Mouse (Mus musculus): ENCODE measurements around the gene Chst15. TPM values are rescaled to one million over a fixed set of nuclear protein-coding genes. Genes with fewer than 3 reads are reported as not detected.

Chst15 gene
- polyA plus RNA-seq, 1 experiment from 2014 or later: 13.1 TPM

GRCm38 (mm10) chr7:132242617-132243141 is 74.3 kb downstream of the Chst15 start:
- peaks cover 15% of the 10 kb centered on the region for H3K4me1 ChIP-seq (replicated peaks; ENCODE audit: control insufficient read depth, insufficient read depth, low read length)
- WGBS: 62% methylated on average over 4 of the region's 4 CpGs
- H3K4me3 ChIP-seq (ENCODE audit: low read depth, low read length): no peak overlapping the region
- no peaks in the 10 kb centered on the region for H3K9me3 ChIP-seq (ENCODE audit: control insufficient read depth, low read length)
- no peak overlapping the region for H3K9ac ChIP-seq (ENCODE audit: low read length)
- no peak for ATAC-seq (replicated peaks; ENCODE audit: low FRiP score)
- H3K27ac ChIP-seq (ENCODE audit: low read depth, low read length): no peak overlapping the region
- H3K4me2 ChIP-seq (ENCODE audit: low read depth, low read length, severe bottlenecking): no peak overlapping the region
- no peaks in the 10 kb centered on the region for H3K27me3 ChIP-seq (ENCODE audit: control insufficient read depth, insufficient read depth, low read length)
- DNase-seq (ENCODE audit: low spot score): no peak
- H3K36me3 ChIP-seq (ENCODE audit: control insufficient read depth, insufficient read depth, low read length): no peaks in the 10 kb centered on the region

- Histone ChIP-seq H3K36me3 (ENCODE audit: control insufficient read depth, insufficient read depth, low read length) (no peaks in the 10 kb centered on the region), H3K4me2 (ENCODE audit: low read depth, low read length, severe bottlenecking) (no peak overlapping the region)
- 95% methylated on average over 3 of the region's 3 CpGs for WGBS
Observed at GRCm38 (mm10) chr7:132238921-132239320, 78.1 kb downstream of the Chst15 start.

DNA sequence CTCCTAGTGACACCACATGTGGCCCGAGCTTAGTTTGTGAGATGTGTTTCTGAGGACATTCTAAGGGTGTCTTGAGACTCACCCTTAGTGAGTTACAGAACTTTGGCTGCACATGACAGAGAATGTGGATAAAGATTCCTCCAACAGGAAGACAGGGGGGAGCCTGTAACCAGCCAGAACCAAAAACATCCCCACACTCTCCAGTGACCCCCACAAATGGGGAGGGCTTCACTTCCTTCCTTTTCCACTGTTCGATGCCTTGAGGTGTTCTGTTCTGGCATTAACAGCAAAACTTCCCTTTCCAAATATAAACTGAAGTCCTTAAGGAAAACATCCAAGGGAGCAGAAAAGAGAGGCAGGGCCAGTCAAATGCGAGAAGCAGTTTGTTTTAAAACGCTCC is 79.8 kb downstream of the Chst15 start:
- no peaks in the 10 kb centered on the region for H3K9me3 ChIP-seq (ENCODE audit: control insufficient read depth, low read length)
- DNase-seq (ENCODE audit: low spot score) (no peak), ATAC-seq (replicated peaks; ENCODE audit: low FRiP score) (no peak)
- peaks cover 3% of the 10 kb centered on the region; the same call in 1 of the 2 replicates for H3K4me1 ChIP-seq (replicated peaks; ENCODE audit: control insufficient read depth, insufficient read depth, low read length)
- H3K36me3 ChIP-seq (ENCODE audit: control insufficient read depth, insufficient read depth, low read length): no peaks in the 10 kb centered on the region
- H3K9ac ChIP-seq (ENCODE audit: low read length): no peak overlapping the region
- no peak overlapping the region for H3K27ac ChIP-seq (ENCODE audit: low read depth, low read length)
- H3K27me3 ChIP-seq (ENCODE audit: control insufficient read depth, insufficient read depth, low read length): no peaks in the 10 kb centered on the region
- H3K4me3 ChIP-seq (ENCODE audit: low read depth, low read length): no peak overlapping the region
- no peak overlapping the region for H3K4me2 ChIP-seq (ENCODE audit: low read depth, low read length, severe bottlenecking)
- 74% methylated on average over 4 of the region's 4 CpGs for WGBS

More at GRCm38 (mm10) chr7:132238921-132239320, 78.1 kb downstream of the Chst15 start:
- Histone ChIP-seq H3K4me1 (replicated peaks; ENCODE audit: control insufficient read depth, insufficient read depth, low read length) (peaks cover 3% of the 10 kb centered on the region; the same call in 1 of the 2 replicates), H3K9me3 (ENCODE audit: control insufficient read depth, low read length) (no peaks in the 10 kb centered on the region), H3K27ac (ENCODE audit: low read depth, low read length) (no peak overlapping the region), H3K9ac (ENCODE audit: low read length) (no peak overlapping the region), H3K27me3 (ENCODE audit: control insufficient read depth, insufficient read depth, low read length) (no peaks in the 10 kb centered on the region), H3K4me3 (ENCODE audit: low read depth, low read length) (no peak overlapping the region)
- ATAC-seq (replicated peaks; ENCODE audit: low FRiP score): no peak
- no peak for DNase-seq (ENCODE audit: low spot score)

DNA sequence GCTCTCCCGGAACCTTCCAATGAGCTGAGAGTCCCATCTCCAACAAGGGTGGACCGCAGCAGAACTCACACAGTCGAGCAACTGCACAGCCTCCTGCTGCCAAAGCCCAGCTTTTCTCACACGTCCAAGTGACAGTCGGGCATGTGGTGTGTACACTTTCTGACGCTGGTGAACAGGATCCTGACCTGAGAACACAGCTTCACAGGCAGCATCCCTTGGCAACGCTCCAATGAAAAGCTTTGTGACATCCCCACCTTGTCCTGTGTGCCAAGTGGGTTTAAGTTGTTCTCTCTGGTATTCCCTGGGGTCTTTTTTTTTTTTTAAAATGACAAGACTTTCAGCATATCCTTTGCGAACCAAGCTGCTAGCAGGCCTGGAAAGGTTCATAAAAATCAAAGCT is 80.2 kb downstream of the Chst15 start:
- Histone ChIP-seq H3K4me3 (ENCODE audit: low read depth, low read length) (no peak overlapping the region), H3K36me3 (ENCODE audit: control insufficient read depth, insufficient read depth, low read length) (no peaks in the 10 kb centered on the region), H3K27me3 (ENCODE audit: control insufficient read depth, insufficient read depth, low read length) (no peaks in the 10 kb centered on the region), H3K4me2 (ENCODE audit: low read depth, low read length, severe bottlenecking) (no peak overlapping the region), H3K27ac (ENCODE audit: low read depth, low read length) (no peak overlapping the region), H3K4me1 (replicated peaks; ENCODE audit: control insufficient read depth, insufficient read depth, low read length) (peaks cover 3% of the 10 kb centered on the region; the same call in 1 of the 2 replicates), H3K9ac (ENCODE audit: low read length) (no peak overlapping the region), H3K9me3 (ENCODE audit: control insufficient read depth, low read length) (no peaks in the 10 kb centered on the region)
- WGBS: 83% methylated on average over 8 of the region's 8 CpGs
- ATAC-seq (replicated peaks; ENCODE audit: low FRiP score) (no peak), DNase-seq (ENCODE audit: low spot score) (no peak)

DNA sequence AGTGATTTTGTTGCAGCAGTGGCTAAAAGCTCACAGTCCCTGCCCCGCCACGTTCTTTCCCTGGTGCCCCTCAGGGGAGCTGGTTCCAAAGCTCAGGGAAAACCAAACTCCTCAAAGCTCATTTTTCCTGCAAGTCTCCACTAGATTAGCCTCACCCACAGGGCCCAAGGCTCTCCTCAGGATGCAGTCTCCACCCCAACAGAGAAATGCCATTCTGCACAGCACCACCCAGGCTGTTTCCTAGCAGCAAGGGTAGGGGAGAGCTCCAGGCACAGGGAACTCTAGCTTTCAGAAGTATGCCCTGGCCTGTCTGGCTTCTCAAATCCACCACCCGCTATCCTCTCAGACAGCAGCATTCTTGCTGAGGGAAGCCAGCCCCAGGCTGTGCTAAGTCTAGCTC is 82.8 kb downstream of the Chst15 start:
- Histone ChIP-seq H3K4me3 (ENCODE audit: low read depth, low read length) (no peak overlapping the region), H3K4me1 (replicated peaks; ENCODE audit: control insufficient read depth, insufficient read depth, low read length) (peaks cover 3% of the 10 kb centered on the region; the same call in 1 of the 2 replicates), H3K36me3 (ENCODE audit: control insufficient read depth, insufficient read depth, low read length) (no peaks in the 10 kb centered on the region), H3K27me3 (ENCODE audit: control insufficient read depth, insufficient read depth, low read length) (no peaks in the 10 kb centered on the region), H3K9me3 (ENCODE audit: control insufficient read depth, low read length) (no peaks in the 10 kb centered on the region), H3K9ac (ENCODE audit: low read length) (no peak overlapping the region), H3K27ac (ENCODE audit: low read depth, low read length) (no peak overlapping the region), H3K4me2 (ENCODE audit: low read depth, low read length, severe bottlenecking) (no peak overlapping the region)
- DNase-seq (ENCODE audit: low spot score): no peak
- 64% methylated on average over 3 of the region's 3 CpGs for WGBS
- no peak for ATAC-seq (replicated peaks; ENCODE audit: low FRiP score)

- Histone ChIP-seq H3K27me3 (ENCODE audit: control insufficient read depth, insufficient read depth, low read length) (no peaks in the 10 kb centered on the region), H3K4me1 (replicated peaks; ENCODE audit: control insufficient read depth, insufficient read depth, low read length) (peaks cover 3% of the 10 kb centered on the region; the same call in 1 of the 2 replicates), H3K27ac (ENCODE audit: low read depth, low read length) (no peak overlapping the region), H3K36me3 (ENCODE audit: control insufficient read depth, insufficient read depth, low read length) (no peaks in the 10 kb centered on the region), H3K4me2 (ENCODE audit: low read depth, low read length, severe bottlenecking) (no peak overlapping the region), H3K4me3 (ENCODE audit: low read depth, low read length) (no peak overlapping the region), H3K9ac (ENCODE audit: low read length) (no peak overlapping the region), H3K9me3 (ENCODE audit: control insufficient read depth, low read length) (no peaks in the 10 kb centered on the region)
- 91% methylated on average over 4 of the region's 4 CpGs for WGBS
- ATAC-seq (replicated peaks; ENCODE audit: low FRiP score) (no peak), DNase-seq (ENCODE audit: low spot score) (no peak)
Observed at GRCm38 (mm10) chr7:132233732-132234131, 83.3 kb downstream of the Chst15 start.

DNA sequence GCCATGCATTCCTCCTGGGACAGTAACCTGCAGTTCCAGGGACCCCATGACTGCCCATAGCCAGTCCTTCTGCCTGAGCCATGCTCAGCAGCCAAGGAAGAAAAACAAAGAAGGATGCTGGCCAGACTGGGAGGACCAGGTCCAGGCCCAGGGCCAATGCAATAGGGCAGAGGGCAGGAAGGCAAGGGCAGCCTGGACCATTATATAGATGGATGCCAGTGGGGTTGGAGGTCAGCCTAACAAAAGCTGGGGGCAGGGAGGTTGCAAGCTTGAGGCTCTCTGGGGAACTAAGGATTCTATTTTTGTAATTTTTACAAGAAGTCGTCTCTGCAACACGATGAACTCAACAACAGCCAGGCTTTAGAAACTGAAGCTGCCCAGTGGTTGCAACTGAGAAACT is 84.1 kb downstream of the Chst15 start:
- 52% methylated on average over 2 of the region's 2 CpGs for WGBS
- DNase-seq (ENCODE audit: low spot score) (no peak), ATAC-seq (replicated peaks; ENCODE audit: low FRiP score) (no peak)
- peaks cover 3% of the 10 kb centered on the region; the same call in 1 of the 2 replicates for H3K4me1 ChIP-seq (replicated peaks; ENCODE audit: control insufficient read depth, insufficient read depth, low read length)
- no peaks in the 10 kb centered on the region for H3K9me3 ChIP-seq (ENCODE audit: control insufficient read depth, low read length)
- no peaks in the 10 kb centered on the region for H3K27me3 ChIP-seq (ENCODE audit: control insufficient read depth, insufficient read depth, low read length)
- no peak overlapping the region for H3K27ac ChIP-seq (ENCODE audit: low read depth, low read length)
- no peak overlapping the region for H3K9ac ChIP-seq (ENCODE audit: low read length)
- no peak overlapping the region for H3K4me2 ChIP-seq (ENCODE audit: low read depth, low read length, severe bottlenecking)
- no peak overlapping the region for H3K4me3 ChIP-seq (ENCODE audit: low read depth, low read length)
- H3K36me3 ChIP-seq (ENCODE audit: control insufficient read depth, insufficient read depth, low read length): no peaks in the 10 kb centered on the region

DNA sequence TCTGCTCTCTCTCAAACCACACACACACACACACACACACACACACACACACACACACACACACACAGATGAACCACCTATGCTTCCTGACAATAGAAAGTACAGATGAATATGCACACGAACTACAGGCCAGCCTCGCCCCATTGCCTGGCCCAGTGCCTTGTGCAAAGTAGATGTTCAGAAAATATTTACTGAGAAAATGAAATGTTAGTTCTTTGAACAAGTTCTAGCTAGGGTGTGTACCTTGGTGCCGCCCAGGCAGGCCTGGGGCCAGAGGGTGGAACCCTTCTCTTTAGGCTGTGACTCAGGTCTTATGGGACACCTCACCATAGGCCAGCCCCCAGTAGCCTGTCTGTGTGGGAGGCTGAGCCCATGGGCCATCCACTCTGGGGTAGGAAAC is 85.6 kb downstream of the Chst15 start:
- WGBS: 85% methylated on average over 3 of the region's 3 CpGs
- H3K4me3 ChIP-seq (ENCODE audit: low read depth, low read length): no peak overlapping the region
- no peak overlapping the region for H3K27ac ChIP-seq (ENCODE audit: low read depth, low read length)

GRCm38 (mm10) chr7:132230961-132231360 is 86.1 kb downstream of the Chst15 start:
- ATAC-seq (replicated peaks; ENCODE audit: low FRiP score): no peak
- 90% methylated on average over 3 of the region's 3 CpGs for WGBS
- Histone ChIP-seq H3K4me3 (ENCODE audit: low read depth, low read length) (no peak overlapping the region), H3K27ac (ENCODE audit: low read depth, low read length) (no peak overlapping the region), H3K9ac (ENCODE audit: low read length) (no peak overlapping the region), H3K4me2 (ENCODE audit: low read depth, low read length, severe bottlenecking) (no peak overlapping the region), H3K9me3 (ENCODE audit: control insufficient read depth, low read length) (no peaks in the 10 kb centered on the region), H3K4me1 (replicated peaks; ENCODE audit: control insufficient read depth, insufficient read depth, low read length) (peaks cover 3% of the 10 kb centered on the region; the same call in 1 of the 2 replicates), H3K27me3 (ENCODE audit: control insufficient read depth, insufficient read depth, low read length) (no peaks in the 10 kb centered on the region), H3K36me3 (ENCODE audit: control insufficient read depth, insufficient read depth, low read length) (no peaks in the 10 kb centered on the region)
- no peak for DNase-seq (ENCODE audit: low spot score)

More for the DNA sequence above, 85.6 kb downstream of the Chst15 start:
- no peak overlapping the region for H3K9ac ChIP-seq (ENCODE audit: low read length)
- ATAC-seq (replicated peaks; ENCODE audit: low FRiP score) (no peak), DNase-seq (ENCODE audit: low spot score) (no peak)
- no peak overlapping the region for H3K4me2 ChIP-seq (ENCODE audit: low read depth, low read length, severe bottlenecking)
- no peaks in the 10 kb centered on the region for H3K36me3 ChIP-seq (ENCODE audit: control insufficient read depth, insufficient read depth, low read length)
- no peaks in the 10 kb centered on the region for H3K27me3 ChIP-seq (ENCODE audit: control insufficient read depth, insufficient read depth, low read length)
- H3K4me1 ChIP-seq (replicated peaks; ENCODE audit: control insufficient read depth, insufficient read depth, low read length): peaks cover 3% of the 10 kb centered on the region; the same call in 1 of the 2 replicates
- H3K9me3 ChIP-seq (ENCODE audit: control insufficient read depth, low read length): no peaks in the 10 kb centered on the region
